Mouse (Mus musculus) layer of hippocampus, adult 11-12 months (tissue): Measurements from ENCODE around the gene Zbtb9.

Source experiments
- DNase-seq: peaks from one replicate; pipeline ENCODE4 v3.0.0; 2022; ENCODE audit warnings: low spot score

The Zbtb9 gene

GRCm38 (mm10) chr17:27040304-27041045 is 67.5 kb downstream of the Zbtb9 start:
- no peak for DNase-seq

- DNase-seq: no peak
Observed at GRCm38 (mm10) chr17:27041046-27041786, 68.2 kb downstream of the Zbtb9 start.

GRCm38 (mm10) chr17:27041787-27042055 is 68.8 kb downstream of the Zbtb9 start:
- DNase-seq: no peak

- DNase-seq: no peak
Observed at GRCm38 (mm10) chr17:27042840-27043239, 69.9 kb downstream of the Zbtb9 start.

GRCm38 (mm10) chr17:27045164-27045563 is 72.2 kb downstream of the Zbtb9 start:
- DNase-seq: no peak

GRCm38 (mm10) chr17:27047762-27048444 is 74.9 kb downstream of the Zbtb9 start:
- DNase-seq: no peak

- no peak for DNase-seq
Observed at GRCm38 (mm10) chr17:27048445-27049239, 75.7 kb downstream of the Zbtb9 start.

GRCm38 (mm10) chr17:27050853-27051252 is 77.9 kb downstream of the Zbtb9 start:
- DNase-seq: no peak

- no peak for DNase-seq
Observed at GRCm38 (mm10) chr17:27051514-27051913, 78.5 kb downstream of the Zbtb9 start.

GRCm38 (mm10) chr17:27056170-27056569 is 83.2 kb downstream of the Zbtb9 start:
- DNase-seq: no peak

- DNase-seq: no peak
Observed at GRCm38 (mm10) chr17:27056812-27057516, 84.0 kb downstream of the Zbtb9 start, which contains the start of gene Itpr3. Gene Itpr3, plus strand, starts transcription at chr17:27057304.

- DNase-seq: no peak
Observed at GRCm38 (mm10) chr17:27057517-27058055, 84.6 kb downstream of the Zbtb9 start.
